Mouse (Mus musculus) stomach, postnatal 0 days (tissue): ENCODE results near the gene Acvr1b. TPM values are rescaled to one million over a fixed set of nuclear protein-coding genes. Genes with fewer than 3 reads are reported as not detected.

Experiments
- ATAC-seq: fragments of 200-750 bp; cut with Nextera tagmentation; 2 replicates; pipeline ENCODE4 v1.8.0; 2017; ENCODE audit not compliant: low FRiP score, low TSS enrichment
- DNase-seq: peaks from one replicate; pipeline ENCODE4 v3.0.0-alpha.2; 2016; ENCODE audit warnings: low spot score
- H3K27ac ChIP-seq: fragments of 300-500 bp; sonication (generic); replicated peaks from 2 replicates; pipeline ENCODE4 v1.5.1; 2014; ENCODE audit warnings: mild to moderate bottlenecking, control low read depth
- H3K27me3 ChIP-seq: fragments of 300-500 bp; sonication (generic); 2 replicates; pipeline ENCODE4 v1.6.1; 2014; ENCODE audit warnings: low read length; ENCODE audit not compliant: control insufficient read depth, insufficient read depth
- H3K36me3 ChIP-seq: fragments of 300-500 bp; sonication (generic); 2 replicates; pipeline ENCODE4 v1.6.1; 2014; ENCODE audit warnings: low read length, mixed read lengths; ENCODE audit not compliant: control insufficient read depth, insufficient read depth
- H3K4me1 ChIP-seq: fragments of 300-500 bp; sonication (generic); replicated peaks from 2 replicates; pipeline ENCODE4 v1.6.1; 2014; ENCODE audit warnings: antibody characterized with exemption; ENCODE audit not compliant: control insufficient read depth, insufficient read depth
- H3K4me2 ChIP-seq: fragments of 300-500 bp; sonication (generic); replicated peaks from 2 replicates; pipeline ENCODE4 v1.6.1; 2014; ENCODE audit warnings: low read depth, mild to moderate bottlenecking, control low read depth, moderate library complexity
- H3K4me3 ChIP-seq: fragments of 300-500 bp; sonication (generic); 2 replicates; pipeline ENCODE4 v1.5.1; 2014; ENCODE audit warnings: low read depth, low read length, control low read depth
- H3K9ac ChIP-seq: fragments of 300-500 bp; sonication (generic); 2 replicates; pipeline ENCODE4 v1.6.1; 2014; ENCODE audit warnings: mild to moderate bottlenecking, low read length, control low read depth, mixed read lengths
- H3K9me3 ChIP-seq: fragments of 300-500 bp; sonication (generic); 2 replicates; pipeline ENCODE4 v1.6.1; 2016; ENCODE audit warnings: low read length; ENCODE audit not compliant: control insufficient read depth
- CTCF ChIP-seq: IDR thresholded peaks from 2 replicates; pipeline ENCODE4 v1.5.1; 2016; ENCODE audit warnings: antibody characterized with exemption, low read depth, mild to moderate bottlenecking, moderate library complexity
- EP300 ChIP-seq: optimal IDR thresholded peaks from 2 replicates; pipeline ENCODE3; 2016; ENCODE audit warnings: antibody characterized with exemption
- WGBS: fragments of 180-500 bp; shearing (Covaris S2); extraction: QIAGEN DNeasy Blood & Tissue Kit; methylation state at CpG from one replicate; pipeline ENCODE4 v1.1.7; 2014; 5-methylcytosine and 5-hydroxymethylcytosine counted together
- polyA plus RNA-seq: library from polyadenylated mRNA; unstranded; fragments of >200 nt; fragmentation: Nextera tagmentation; extraction: Ambion mirVana; gene quantifications from 2 replicates; pipeline ENCODE4 v1.2.1, GENCODE M21; 2015

Gene Acvr1b
- 6.9 and 8.1 TPM in 2 replicates for polyA plus RNA-seq

- Histone ChIP-seq H3K27me3 (no peaks in the 10 kb centered on the region), H3K4me1 (0 out of 2 replicates have a peak, but pooled peaks cover 2% of the 10 kb centered on the region), H3K9ac (peak within 1 kb of the TSS; percentile 98), H3K4me3 (peak within 1 kb of the TSS; percentile 96), H3K4me2 (peak within 1 kb of the TSS; percentile 84), H3K27ac (peak within 1 kb of the TSS; percentile 94), H3K9me3 (no peaks in the 10 kb centered on the region), H3K36me3 (no peaks in the 10 kb centered on the region)
- under 1% methylated on average over 22 of the region's 87 CpGs for WGBS
- DNase-seq, result peak; percentile 95
- no peak for TF ChIP-seq CTCF
- no peak for TF ChIP-seq EP300
- ATAC-seq, result peak; percentile 88
These were observed at the start of gene Acvr1b for GRCm38 (mm10) chr15:101173421-101174211. Acvr1b (plus strand) TSS chr15:101174067.

- Histone ChIP-seq H3K4me2 (no peak overlapping the region), H3K4me3 (no peak overlapping the region), H3K9me3 (no peaks in the 10 kb centered on the region), H3K36me3 (no peaks in the 10 kb centered on the region), H3K4me1 (peaks cover 3% of the 10 kb centered on the region; the same call in 1 of the 2 replicates), H3K27ac (peak overlapping the region; percentile 73; the same call in 1 of the 2 replicates), H3K9ac (no peak overlapping the region), H3K27me3 (no peaks in the 10 kb centered on the region)
- ATAC-seq (no peak), DNase-seq (no peak)
- 88% methylated on average over 6 of the region's 6 CpGs for WGBS
- no peak for TF ChIP-seq EP300
- no peak for TF ChIP-seq CTCF
These were observed 48.3 kb upstream of the Acvr1b start for GRCm38 (mm10) chr15:101125561-101125960.

GRCm38 (mm10) chr15:101126876-101127544 is 46.9 kb upstream of the Acvr1b start:
- no peak for DNase-seq
- ATAC-seq, result peak; percentile 64; the same call in 1 of the 2 replicates

GRCm38 (mm10) chr15:101128181-101129089 is 45.4 kb upstream of the Acvr1b start, which contains the start of gene Acvrl1:
Acvrl1 (plus strand) TSS chr15:101128522.
- H3K9ac ChIP-seq, result peak within 1 kb of the TSS; percentile 83
- ATAC-seq (peak; percentile 33; the same call in 1 of the 2 replicates), DNase-seq (no peak)
- H3K4me3 ChIP-seq, result peak within 1 kb of the TSS; percentile 59
- H3K27me3 ChIP-seq, result no peaks in the 10 kb centered on the region
- 6% methylated on average over 46 of the region's 46 CpGs for WGBS
- H3K4me2 ChIP-seq, result peak within 1 kb of the TSS; percentile 76
- H3K4me1 ChIP-seq, result peaks cover 3% of the 10 kb centered on the region
- TF ChIP-seq EP300 (no peak), CTCF (no peak)
- H3K27ac ChIP-seq, result peak within 1 kb of the TSS; percentile 86
- no peaks in the 10 kb centered on the region for H3K36me3 ChIP-seq
- no peaks in the 10 kb centered on the region for H3K9me3 ChIP-seq

More at GRCm38 (mm10) chr15:101126876-101127544, 46.9 kb upstream of the Acvr1b start:
- Histone ChIP-seq H3K4me3 (no peak overlapping the region), H3K36me3 (no peaks in the 10 kb centered on the region), H3K9me3 (no peaks in the 10 kb centered on the region), H3K4me2 (no peak overlapping the region), H3K9ac (0 out of 2 replicates have a peak overlapping the region, but pooled peaks have one; percentile 18), H3K4me1 (peaks cover 6% of the 10 kb centered on the region; the same call in 1 of the 2 replicates), H3K27me3 (no peaks in the 10 kb centered on the region), H3K27ac (peak overlapping the region; percentile 76)
- TF ChIP-seq EP300 (no peak), CTCF (no peak)
- WGBS, result 54% methylated on average over 12 of the region's 12 CpGs

- H3K4me2 ChIP-seq, result peak overlapping the region; percentile 76
- H3K9ac ChIP-seq, result peak overlapping the region; percentile 83
- no peaks in the 10 kb centered on the region for H3K27me3 ChIP-seq
- ATAC-seq, result no peak
- peak overlapping the region; percentile 59 for H3K4me3 ChIP-seq
- no peaks in the 10 kb centered on the region for H3K36me3 ChIP-seq
- H3K4me1 ChIP-seq, result peaks cover 3% of the 10 kb centered on the region
- no peak for TF ChIP-seq EP300
- no peak for TF ChIP-seq CTCF
- 40% methylated on average over 5 of the region's 5 CpGs for WGBS
- no peak for DNase-seq
- peak overlapping the region; percentile 86 for H3K27ac ChIP-seq
- H3K9me3 ChIP-seq, result no peaks in the 10 kb centered on the region
These were observed 44.5 kb upstream of the Acvr1b start for GRCm38 (mm10) chr15:101129412-101129811.
